Mouse (Mus musculus): ENCODE measurements around the gene Dnajc12.
"Not testable (repeated sequence)": the region's sequence is repeated elsewhere in the genome, so short reads cannot be mapped to it uniquely, and the experiment has no call there.

Gene Dnajc12

GRCm38 (mm10) chr10:63429023-63429340 lies 46.7 kb downstream of the Dnajc12 start:
- in situ Hi-C loops (cut with MboI; ENCODE audit: unreplicated experiment in 2 of 2), result no loop called here

- in situ Hi-C loops (cut with MboI; ENCODE audit: unreplicated experiment in 2 of 2), result no loop called here
Measured at GRCm38 (mm10) chr10:63429380-63429779, 47.1 kb downstream of the Dnajc12 start.

- in situ Hi-C loops (cut with MboI; ENCODE audit: unreplicated experiment in 2 of 2), result no loop called here
Measured at GRCm38 (mm10) chr10:63429785-63430305, 47.6 kb downstream of the Dnajc12 start, which contains the start of gene Ctnna3. Gene Ctnna3 (plus strand): TSS chr10:63430098.

- in situ Hi-C loops (cut with MboI; ENCODE audit: unreplicated experiment in 2 of 2), result no loop called here
Measured at GRCm38 (mm10) chr10:63431221-63431736, 49.0 kb downstream of the Dnajc12 start.

DNA sequence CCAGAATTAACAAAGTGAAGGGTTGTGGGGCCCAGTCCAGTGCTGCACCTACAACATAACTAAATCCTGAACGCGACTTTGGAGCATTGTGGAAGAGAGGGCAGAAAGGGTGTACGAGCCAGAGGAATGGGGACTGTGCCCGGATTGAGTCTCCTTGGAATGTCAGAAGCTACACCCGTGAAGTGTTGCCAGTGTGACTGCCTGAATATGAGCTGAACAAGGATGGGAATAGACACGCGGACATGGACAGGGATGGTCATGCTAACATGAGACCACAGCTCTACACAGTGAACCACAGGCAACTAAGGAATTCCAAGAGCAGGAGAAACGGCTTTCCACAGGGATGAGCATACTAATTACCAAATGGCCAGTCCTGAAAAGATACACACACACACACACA lies 49.9 kb downstream of the Dnajc12 start:
- in situ Hi-C loops (cut with MboI; ENCODE audit: unreplicated experiment in 2 of 2), result no loop called here

GRCm38 (mm10) chr10:63432887-63433286 lies 50.6 kb downstream of the Dnajc12 start:
- in situ Hi-C loops (cut with MboI; ENCODE audit: unreplicated experiment in 2 of 2), result no loop called here

DNA sequence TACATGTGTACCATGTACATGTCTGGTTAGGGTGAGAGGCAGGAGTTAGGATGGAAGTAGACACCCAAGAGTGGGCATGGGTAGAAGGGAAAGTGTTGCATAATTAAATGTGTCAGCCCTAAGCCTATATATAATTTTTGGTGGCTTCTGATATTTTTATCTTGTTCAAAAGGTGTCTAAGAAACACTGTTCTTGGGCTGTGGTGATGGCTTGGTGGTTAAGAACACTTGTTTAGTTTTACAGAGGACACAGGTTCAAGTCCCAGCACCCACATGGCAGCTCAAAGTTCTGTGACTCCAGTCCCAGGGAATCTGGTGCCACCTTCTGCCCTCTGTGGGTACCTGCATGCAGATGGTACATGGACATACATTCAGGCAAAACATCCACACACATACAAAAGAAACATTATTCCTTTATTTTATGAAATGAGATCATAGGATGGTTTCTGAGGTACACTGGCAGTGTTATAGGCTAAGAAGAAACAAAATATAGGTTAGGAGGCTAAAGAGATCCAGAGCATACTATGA lies 56.6 kb downstream of the Dnajc12 start:
- in situ Hi-C loops (cut with MboI; ENCODE audit: unreplicated experiment in 2 of 2), result no loop called here

DNA sequence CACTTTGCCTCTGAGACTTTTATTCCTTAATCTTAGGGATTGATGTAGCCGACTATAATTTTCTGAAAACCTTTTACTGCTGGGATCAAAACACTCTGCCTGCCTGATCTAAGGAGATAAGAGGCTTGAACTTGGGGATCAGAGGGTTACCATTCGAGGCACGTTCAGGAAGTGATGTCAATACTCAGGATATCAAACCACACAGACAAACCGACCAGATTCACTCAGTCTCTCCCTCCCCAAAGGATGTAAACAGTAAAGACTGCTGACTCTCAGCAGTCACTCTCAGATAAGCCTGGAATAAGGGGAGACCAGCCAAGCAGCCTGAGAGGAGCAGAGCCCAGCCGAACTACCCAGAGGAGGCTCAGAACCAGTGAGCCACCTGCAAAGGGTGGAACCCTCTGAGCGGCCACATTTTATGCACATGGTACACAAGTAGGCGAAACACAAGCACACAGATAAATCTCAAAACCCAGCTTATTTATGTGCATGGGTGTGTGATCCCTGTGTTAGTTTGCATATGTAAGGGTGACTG lies 57.5 kb downstream of the Dnajc12 start:
- in situ Hi-C loops (cut with MboI; ENCODE audit: unreplicated experiment in 2 of 2), result no loop called here

GRCm38 (mm10) chr10:63444602-63445387 lies 62.6 kb downstream of the Dnajc12 start:
- in situ Hi-C loops (cut with MboI; ENCODE audit: unreplicated experiment in 2 of 2), result not testable (repeated sequence)

DNA sequence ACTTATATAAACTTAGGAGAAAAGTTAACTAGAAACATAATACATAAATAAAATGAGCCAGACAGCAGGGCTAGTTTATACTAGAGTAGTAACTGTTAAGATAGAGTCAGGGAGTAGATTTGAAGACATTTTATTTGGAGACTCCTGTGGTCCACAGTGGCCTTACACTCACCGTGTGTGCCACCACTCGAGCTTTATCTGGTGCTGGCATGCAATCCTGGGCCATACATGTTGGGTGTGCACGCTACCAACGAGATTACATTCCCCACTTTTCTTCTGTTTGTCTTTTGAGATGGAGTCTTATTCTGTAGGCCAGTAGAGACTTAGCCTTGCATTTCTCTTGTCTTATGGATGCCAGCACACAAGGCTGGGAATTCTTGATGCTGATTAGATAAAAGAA lies 71.7 kb downstream of the Dnajc12 start:
- in situ Hi-C loops (cut with MboI; ENCODE audit: unreplicated experiment in 2 of 2), result no loop called here

- in situ Hi-C loops (cut with MboI; ENCODE audit: unreplicated experiment in 2 of 2), result no loop called here
Measured at GRCm38 (mm10) chr10:63455110-63455878, 73.1 kb downstream of the Dnajc12 start.

DNA sequence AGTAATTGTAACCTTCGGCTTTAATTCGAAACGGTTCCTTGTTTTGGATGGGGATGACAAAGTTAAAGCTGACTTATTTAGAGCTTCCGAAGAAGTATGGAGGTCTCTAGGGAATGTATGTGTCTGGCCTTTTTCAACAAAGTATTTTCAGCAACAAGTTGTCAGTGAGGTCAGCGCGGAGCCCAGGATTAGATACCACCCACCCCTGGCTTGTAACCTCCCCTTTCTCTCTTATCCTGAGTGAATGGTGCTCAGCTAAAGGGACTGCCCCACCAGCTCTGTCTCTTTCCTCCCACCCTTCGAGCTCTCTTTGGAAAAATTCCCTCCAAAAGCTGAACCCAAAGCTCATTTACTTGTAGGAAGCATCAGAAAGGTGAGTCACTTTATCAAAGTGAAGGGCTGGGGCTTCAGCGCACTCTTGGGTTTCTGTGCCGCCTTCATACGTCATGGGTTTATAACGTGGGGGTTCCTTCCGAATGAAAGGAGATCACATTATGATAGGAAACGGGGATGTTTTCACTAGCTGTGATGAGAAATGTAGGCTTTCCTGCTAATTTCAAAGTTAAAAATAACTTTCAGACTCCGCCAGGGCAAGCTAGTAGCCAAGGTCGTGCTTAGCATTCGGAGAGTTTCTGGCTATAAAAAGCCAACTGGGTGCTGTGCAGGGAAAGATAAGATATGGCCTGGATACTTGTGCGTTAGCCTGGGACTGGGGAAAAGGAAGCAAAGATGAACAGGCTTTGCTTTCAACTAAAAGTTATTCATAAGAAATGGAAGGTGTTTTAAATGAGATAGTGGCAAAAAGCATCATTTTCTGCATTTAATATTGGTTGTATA lies 75.3 kb downstream of the Dnajc12 start:
- in situ Hi-C loops (cut with MboI; ENCODE audit: unreplicated experiment in 2 of 2), result no loop called here
